Mouse (Mus musculus) left cerebral cortex, postnatal 10 days (tissue): ENCODE results near the gene Ush2a. TPM values are rescaled to one million over a fixed set of nuclear protein-coding genes. Genes with fewer than 3 reads are reported as not detected.
A peak's percentile ranks its signal among the peaks of the same experiment; 100 is the strongest.

Source experiments
- DNase-seq, 2 experiments: peaks; one replicate each; pipeline ENCODE4 v3.0.0; 2021 to 2022; ENCODE audit warnings: low spot score in 2 of 2, mixed read lengths in 1 of 2; ENCODE audit errors: extremely low spot score in 1 of 2
- intact Hi-C: fragments of 180-260 bp; cut with DNase I; formaldehyde crosslinking; loops from one replicate; pipeline ENCODE4 v1.15.1; 2025
- total RNA-seq, 2 experiments: library from RNA; stranded (reverse); gene quantifications; 2 replicates each; pipeline ENCODE4 v1.2.3; 2021

Ush2a gene
- total RNA-seq, result under 1 TPM; 0.13 to 0.32 TPM

- intact Hi-C loops, result no loop called here
- no peak for DNase-seq
These were observed at the start of gene Ush2a for GRCm38 (mm10) chr1:188261903-188262682. Gene Ush2a (plus strand): TSS chr1:188262023.

GRCm38 (mm10) chr1:188214885-188215611, 46.8 kb upstream of the Ush2a start:
- intact Hi-C loops, result no loop called here
- no peak for DNase-seq

- no peak for DNase-seq
- intact Hi-C loops, result no loop called here
These were observed 40.5 kb upstream of the Ush2a start for GRCm38 (mm10) chr1:188221226-188221792.

GRCm38 (mm10) chr1:188233036-188233724, 28.6 kb upstream of the Ush2a start:
- DNase-seq, result no peak
- intact Hi-C loops, result no loop called here

- DNase-seq, result no peak
- intact Hi-C loops, result no loop called here
These were observed 23.2 kb upstream of the Ush2a start for GRCm38 (mm10) chr1:188238636-188239035.

GRCm38 (mm10) chr1:188241766-188242165, 20.1 kb upstream of the Ush2a start:
- intact Hi-C loops, result no loop called here
- no peak for DNase-seq

GRCm38 (mm10) chr1:188257500-188257899, 4.3 kb upstream of the Ush2a start:
- DNase-seq, result no peak
- intact Hi-C loops, result no loop called here

- intact Hi-C loops, result no loop called here
- no peak for DNase-seq
These were observed 1.3 kb upstream of the Ush2a start for GRCm38 (mm10) chr1:188260259-188261107.

GRCm38 (mm10) chr1:188267127-188267722, 5.4 kb downstream of the Ush2a start:
- DNase-seq, result no peak
- intact Hi-C loops, result no loop called here

- DNase-seq, result no peak
- intact Hi-C loops, result no loop called here
These were observed 7.2 kb downstream of the Ush2a start for GRCm38 (mm10) chr1:188269071-188269470.

GRCm38 (mm10) chr1:188313303-188313702, 51.5 kb downstream of the Ush2a start:
- intact Hi-C loops, result no loop called here
- DNase-seq, result peak in 1 of 2 experiments; percentile 10

- no peak for DNase-seq
- intact Hi-C loops, result no loop called here
These were observed 54.8 kb downstream of the Ush2a start for GRCm38 (mm10) chr1:188316574-188316973.

GRCm38 (mm10) chr1:188320204-188320603, 58.4 kb downstream of the Ush2a start:
- no peak for DNase-seq
- intact Hi-C loops, result no loop called here

- DNase-seq, result no peak
- intact Hi-C loops, result no loop called here
These were observed 59.7 kb downstream of the Ush2a start for GRCm38 (mm10) chr1:188321534-188321933.

GRCm38 (mm10) chr1:188330406-188330805, 68.6 kb downstream of the Ush2a start:
- DNase-seq, result no peak
- intact Hi-C loops, result no loop called here

GRCm38 (mm10) chr1:188333936-188334335, 72.1 kb downstream of the Ush2a start:
- intact Hi-C loops, result no loop called here
- no peak for DNase-seq

GRCm38 (mm10) chr1:188347762-188348161, 85.9 kb downstream of the Ush2a start:
- DNase-seq, result no peak
- intact Hi-C loops, result no loop called here

- DNase-seq, result no peak
- intact Hi-C loops, result no loop called here
These were observed 92.9 kb downstream of the Ush2a start for GRCm38 (mm10) chr1:188354726-188355125.
